Mouse (Mus musculus): Measurements from ENCODE around the gene Tph2.
"Not testable (repeated sequence)": the region's sequence is repeated elsewhere in the genome, so short reads cannot be mapped to it uniquely, and the experiment has no call there.

The Tph2 gene

DNA sequence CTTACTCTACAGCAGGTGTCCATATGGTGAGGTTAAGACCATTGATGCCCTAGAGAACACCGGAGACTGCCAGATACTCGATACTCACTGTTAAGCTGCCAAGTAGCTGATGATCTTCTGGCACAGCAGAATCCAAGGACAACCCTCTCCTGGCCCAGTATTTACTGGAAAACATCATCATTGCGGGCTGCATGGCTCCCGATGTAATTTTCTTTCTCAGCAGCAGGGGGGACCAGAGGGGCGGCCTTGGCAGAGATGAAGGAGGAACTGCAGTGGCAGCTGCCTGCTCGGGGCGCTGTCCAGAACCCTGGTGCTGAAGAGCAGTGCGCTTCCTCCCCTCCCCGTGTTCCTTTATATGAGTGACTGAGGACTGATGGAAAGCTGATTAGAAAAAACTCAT is at the start of gene Tph2:
Tph2 (minus strand) TSS at position 326 of the 400 bp plus-strand sequence.
- DNase-seq, result peak; percentile 83

DNA sequence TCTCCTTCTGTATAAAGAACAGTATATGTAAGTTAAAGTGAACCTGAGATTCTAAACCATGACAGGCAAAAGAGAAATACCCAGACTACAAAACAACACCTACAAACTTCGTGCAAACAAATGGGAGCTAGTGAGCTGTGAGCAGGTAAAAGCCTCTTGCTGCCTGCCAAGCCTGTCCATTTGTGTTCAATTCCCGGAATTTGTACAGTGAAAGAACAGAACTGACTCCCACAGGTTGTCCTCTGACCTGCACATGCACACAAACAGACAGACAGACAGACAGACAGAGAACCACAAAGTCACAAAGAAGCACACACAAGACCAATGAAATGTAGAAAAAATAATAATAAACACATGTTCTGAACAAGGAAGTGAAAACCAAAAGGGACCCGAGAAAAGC is 49.0 kb upstream of the Tph2 start:
- no peak for DNase-seq

DNA sequence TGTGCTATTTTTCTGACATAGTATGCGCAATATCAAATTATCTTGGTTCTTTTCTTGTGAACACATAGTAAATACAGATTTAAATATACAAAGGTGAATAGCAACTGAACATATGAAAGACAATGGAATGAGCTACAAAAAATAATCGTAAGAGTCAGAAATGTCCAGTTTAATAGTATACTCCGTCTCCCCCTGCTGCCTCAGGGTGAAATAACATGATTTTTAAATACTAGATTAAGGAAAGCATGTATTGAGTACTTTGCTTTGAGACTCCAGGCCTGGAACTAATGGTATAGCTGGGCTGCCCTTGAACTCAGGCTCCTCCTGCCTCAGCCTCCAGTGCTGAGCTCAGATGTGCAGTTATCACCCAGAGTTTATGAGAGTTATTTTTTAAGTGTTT is 47.7 kb upstream of the Tph2 start:
- DNase-seq, result no peak

DNA sequence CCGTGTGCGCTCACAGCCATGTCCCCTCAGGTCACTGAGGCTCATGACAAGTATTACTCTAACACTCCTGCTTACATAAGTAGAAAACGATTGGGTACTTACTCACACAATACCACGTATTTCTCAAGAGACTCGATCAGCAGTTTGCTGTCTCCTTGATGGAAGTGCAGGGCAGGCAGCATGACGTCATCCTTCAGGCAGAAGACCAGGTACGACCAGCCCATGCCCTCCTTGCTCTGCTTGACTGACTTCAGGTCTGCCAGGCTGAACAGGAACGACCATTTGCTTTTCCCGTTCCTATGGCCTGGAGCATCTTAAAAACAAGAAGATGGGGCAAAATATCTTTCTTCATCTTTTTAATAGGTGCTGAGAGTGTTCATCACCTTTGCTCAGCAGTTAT is 44.2 kb upstream of the Tph2 start:
- DNase-seq, result no peak

DNA sequence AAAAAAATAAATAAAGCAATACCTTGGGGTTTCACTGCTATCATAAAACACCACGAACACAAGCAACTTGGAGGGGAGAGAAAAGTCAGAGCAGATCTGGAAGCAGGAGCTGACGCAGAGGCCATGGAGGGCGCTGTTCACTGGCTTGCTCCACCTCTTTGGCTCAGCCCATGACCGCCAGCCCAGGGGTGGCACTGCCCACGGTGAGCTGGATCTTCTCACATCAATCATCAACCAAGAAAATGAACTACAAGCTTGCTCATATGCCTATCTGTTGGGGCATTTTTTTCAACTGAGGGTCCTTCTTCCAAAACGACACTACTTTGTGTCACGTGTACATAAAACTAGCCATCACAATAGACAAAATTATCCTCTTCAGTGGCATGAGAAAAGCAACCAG is 41.8 kb upstream of the Tph2 start:
- DNase-seq, result no peak

GRCm38 (mm10) chr10:115223845-115224244 is 39.0 kb upstream of the Tph2 start:
- DNase-seq, result no peak

GRCm38 (mm10) chr10:115212916-115213580 is 28.2 kb upstream of the Tph2 start:
- DNase-seq, result no peak

DNA sequence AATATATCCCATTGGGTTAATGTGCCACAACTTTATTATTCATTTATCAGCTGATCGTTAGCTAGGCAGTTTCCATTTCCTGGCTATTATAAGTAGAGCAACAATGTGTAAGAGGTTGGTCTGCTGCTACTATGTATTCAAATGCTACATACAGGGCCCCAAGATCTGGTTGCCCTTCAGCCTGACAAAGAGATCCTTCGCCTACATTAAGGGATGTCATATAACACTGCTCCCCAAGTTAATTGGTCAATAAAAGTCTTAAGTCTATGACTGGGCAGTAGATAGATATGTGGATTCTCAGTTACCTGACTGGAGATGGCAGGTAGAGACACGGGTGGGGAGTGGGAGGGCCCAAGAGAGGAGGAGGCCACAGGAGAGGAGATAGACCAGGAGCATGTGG is 21.0 kb upstream of the Tph2 start:
- DNase-seq, result no peak

- DNase-seq, result no peak
Measured at GRCm38 (mm10) chr10:115205284-115205683, 20.5 kb upstream of the Tph2 start.

- peak; percentile 49 for DNase-seq
Measured at GRCm38 (mm10) chr10:115191214-115191613, 6.4 kb upstream of the Tph2 start.

DNA sequence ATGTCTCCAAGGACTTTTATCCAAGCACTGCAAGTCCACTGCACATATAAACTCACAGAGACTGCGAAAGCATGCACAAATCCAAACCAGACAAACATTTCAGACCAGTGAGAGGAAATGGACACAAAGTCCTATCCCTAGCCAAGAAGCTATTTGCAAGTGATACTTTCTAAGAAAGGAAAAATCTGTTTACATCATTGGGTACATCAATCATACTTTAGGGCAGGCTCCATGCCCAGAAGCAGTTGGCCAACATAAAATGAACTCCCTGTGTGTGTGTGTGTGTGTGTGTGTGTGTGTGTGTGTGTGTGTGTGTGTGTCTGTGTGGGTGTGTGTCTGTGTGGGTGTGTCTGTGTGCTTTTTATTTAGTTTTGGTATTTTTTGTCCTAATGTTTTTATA is 2.6 kb upstream of the Tph2 start:
- DNase-seq, result no peak

DNA sequence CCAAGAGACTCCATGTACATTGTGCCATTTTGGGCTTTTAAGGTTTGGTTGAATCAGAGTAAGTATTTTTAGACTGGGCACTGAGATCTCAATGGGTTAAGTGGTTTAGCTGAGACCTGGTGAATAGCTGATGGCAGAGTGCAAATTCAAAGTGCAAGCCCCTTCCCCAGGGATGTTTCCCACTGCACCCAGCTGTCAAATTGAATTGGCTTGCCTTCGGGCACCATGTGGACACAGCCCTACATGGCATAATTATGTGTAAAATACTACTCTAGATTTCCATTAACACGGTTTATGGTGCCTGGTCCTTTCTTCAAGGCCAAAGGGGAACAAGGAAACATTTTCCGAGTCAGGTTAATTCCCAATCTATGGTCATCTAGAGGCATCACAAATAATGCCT is 3.8 kb downstream of the Tph2 start:
- DNase-seq, result peak; percentile 51

- DNase-seq, result not testable (repeated sequence)
Measured at GRCm38 (mm10) chr10:115178019-115178418, 6.8 kb downstream of the Tph2 start.

DNA sequence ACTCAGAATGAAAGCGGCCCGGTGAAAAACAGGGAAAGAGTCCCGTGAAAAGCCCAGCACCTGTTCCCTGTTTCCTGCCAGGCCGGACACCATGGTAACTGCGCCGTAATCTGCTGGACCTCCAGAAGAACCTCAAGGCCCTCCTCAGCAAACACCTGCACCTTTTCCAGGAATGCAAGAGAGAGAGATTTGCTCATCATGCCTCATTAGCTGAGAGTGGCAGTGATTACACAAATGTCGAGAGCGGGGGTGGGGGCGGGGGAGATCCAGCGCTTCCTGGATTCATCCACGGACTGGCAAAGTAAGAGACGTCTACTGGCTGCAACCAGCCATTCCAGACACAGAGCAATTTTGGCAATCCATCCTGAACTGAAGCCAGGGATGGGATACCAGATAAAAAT is 9.2 kb downstream of the Tph2 start:
- peak; percentile 41 for DNase-seq

DNA sequence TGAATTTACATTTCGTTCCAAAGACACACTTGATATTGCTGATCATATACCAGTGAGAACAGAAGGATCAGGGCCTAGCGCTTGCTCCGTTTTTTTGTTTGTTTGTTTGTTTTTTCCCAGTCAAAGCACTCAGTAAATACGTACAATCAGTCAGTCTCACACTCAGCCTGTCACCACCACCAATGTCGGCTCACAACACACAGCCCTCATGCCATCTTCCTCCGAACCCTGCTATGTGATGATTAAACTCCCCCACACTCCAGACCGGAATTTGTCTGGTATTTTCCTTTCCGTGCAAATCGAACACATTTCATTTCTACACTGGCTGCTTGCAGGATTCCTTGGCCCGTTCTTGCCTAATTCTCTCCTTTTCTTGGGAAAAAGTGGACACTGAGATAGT is 11.5 kb downstream of the Tph2 start:
- DNase-seq, result no peak

GRCm38 (mm10) chr10:115171351-115171818 is 13.4 kb downstream of the Tph2 start:
- DNase-seq, result peak; percentile 90

- no peak for DNase-seq
Measured at GRCm38 (mm10) chr10:115170496-115171350, 14.1 kb downstream of the Tph2 start.

DNA sequence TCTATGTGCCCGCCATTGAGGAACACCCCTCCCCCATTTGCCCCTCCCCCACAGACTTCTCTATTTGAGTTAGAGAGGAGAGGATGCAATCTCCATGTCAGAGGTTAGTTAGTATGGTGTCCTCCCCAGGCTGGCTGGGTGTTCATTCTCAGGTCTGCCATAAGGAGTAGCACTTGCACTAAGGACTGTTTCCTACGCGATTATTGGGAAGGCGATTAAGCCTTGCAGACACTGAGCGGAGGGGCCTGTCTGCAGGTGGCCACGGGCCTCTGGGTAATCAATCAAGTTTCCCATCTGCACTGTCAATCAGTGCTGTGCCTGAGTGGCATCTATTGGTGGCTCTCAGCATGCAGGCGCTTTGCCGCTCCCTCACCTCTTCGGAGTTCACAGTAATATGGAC is 15.4 kb downstream of the Tph2 start:
- DNase-seq, result no peak

DNA sequence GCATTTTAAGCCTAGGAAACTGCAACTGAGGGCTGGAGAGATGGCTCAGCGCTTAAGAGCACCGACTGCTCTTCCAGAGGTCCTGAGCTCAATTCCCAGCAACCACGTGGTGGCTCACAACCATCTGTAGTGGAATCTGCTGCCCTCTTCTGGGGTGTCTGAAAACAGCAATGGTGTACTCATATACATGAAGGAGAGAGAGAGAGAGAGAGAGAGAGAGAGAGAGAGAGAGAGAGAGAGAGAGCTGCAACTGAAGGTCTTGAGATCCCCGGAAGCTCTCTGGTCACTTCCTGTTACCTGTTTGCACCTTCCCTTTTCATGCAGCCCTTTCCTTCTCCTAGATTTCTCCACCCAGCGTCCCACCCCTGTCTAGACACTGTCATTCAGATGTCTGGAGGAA is 24.5 kb downstream of the Tph2 start:
- no peak for DNase-seq

GRCm38 (mm10) chr10:115147308-115147707 is 37.5 kb downstream of the Tph2 start:
- peak; percentile 55 for DNase-seq

DNA sequence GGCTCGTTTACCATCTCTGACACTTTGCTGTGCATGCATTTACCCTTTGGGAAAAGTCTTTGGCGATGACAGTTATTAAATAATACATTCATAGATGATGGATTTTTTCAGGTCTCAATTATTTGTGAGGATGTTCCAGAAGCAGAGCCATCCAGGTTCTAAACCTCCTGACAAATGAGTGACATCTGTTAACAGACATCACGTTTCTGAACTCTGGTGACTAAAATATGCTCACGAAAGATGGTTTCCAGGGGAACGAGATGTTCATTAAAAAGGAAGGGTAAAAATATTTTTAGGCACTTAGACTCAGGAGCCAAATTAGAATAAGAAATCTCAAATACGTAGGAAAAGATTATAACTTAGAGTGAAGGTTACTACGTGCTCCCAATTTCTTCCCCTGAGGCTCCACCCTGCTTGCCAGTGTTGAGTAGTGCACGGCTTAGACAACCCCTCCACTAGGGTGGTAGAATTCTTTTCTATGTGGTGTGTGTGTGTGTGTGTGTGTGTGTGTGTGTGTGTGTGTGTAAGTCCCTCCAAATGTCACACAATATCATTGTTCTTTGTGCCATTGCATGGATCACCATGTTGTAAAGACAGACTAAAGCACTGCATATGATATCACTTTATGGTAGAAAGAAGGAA is 38.4 kb downstream of the Tph2 start:
- DNase-seq, result no peak

- peak; percentile 30 for DNase-seq
Measured at GRCm38 (mm10) chr10:115144542-115144941, 40.3 kb downstream of the Tph2 start.

DNA sequence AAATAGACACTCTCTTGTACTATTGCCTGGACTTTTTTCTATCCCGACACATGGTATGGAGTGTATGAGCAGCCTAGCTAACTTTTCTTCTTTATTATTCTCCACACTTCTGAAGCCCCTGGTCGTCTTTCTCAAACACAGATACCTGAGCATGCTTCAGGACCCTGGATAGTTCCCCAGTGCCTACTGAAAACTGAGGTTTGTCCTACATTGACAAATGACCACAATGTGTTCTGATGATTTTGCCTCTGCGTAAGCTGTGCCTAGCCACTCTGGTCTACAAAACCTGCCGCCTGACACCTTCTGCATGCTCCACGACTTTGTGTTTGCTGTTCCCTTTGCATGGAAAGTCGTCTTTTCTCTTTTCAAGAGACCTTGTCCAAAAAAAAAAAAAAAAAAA is 41.2 kb downstream of the Tph2 start:
- peak; percentile 47 for DNase-seq

- no peak for DNase-seq
Measured at GRCm38 (mm10) chr10:115137016-115137415, 47.8 kb downstream of the Tph2 start.
